ENCODE assay signal across 7 mouse cellular contexts in the genomic region with DNA sequence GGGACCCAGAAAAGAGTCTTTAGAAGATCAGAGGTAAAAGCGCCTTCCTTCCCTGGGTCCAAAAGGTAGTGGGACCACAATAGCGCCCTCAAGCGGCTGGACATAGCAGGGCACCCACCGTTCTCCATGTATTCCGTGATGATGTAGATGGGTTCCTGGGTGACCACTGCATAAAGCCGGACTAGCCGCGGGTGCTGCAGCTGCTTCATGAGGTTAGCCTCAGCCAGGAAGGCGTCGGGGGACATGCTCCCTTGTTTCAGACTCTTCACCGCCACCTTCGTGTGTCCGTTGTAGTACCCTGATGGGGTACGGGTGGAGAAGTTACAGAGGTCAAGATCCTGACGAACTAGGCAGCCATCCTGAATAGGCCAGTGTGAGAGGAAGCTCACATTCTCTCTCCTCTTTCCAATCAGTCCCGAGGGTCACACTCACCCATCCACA. TPM values are rescaled to one million over a fixed set of nuclear protein-coding genes. Genes with fewer than 3 reads are reported as not detected.
DNase-seq lines count a peak whose midpoint lies in the region; ATAC-seq and TF ChIP-seq lines count a peak whose summit lies in the region.

No protein-coding gene starts in this region.

- 0 out of 2 replicates have a peak, but pooled peaks cover 4% of the 10 kb centered on the region for H3K9me3 ChIP-seq in erythroblast, embryonic 14.5 days (ENCODE audit: control insufficient read depth, low read length)
- H3K9me3 ChIP-seq in hindbrain, postnatal 0 days (ENCODE audit: low read length): no peaks in the 10 kb centered on the region
- no peaks in the 10 kb centered on the region for H3K9me3 ChIP-seq in limb, embryonic 12.5 days
- H3K9me3 ChIP-seq in midbrain, embryonic 10.5 days (replicated peaks): no peaks in the 10 kb centered on the region

- TF ChIP-seq POLR2A in small intestine, adult 2 months (IDR thresholded peaks at IDR 0.05; ENCODE audit: low read depth, low read length): no peak

- TF ChIP-seq CTCF in hindbrain, postnatal 0 days (IDR thresholded peaks at IDR 0.05; ENCODE audit: low read depth): peak; percentile 78
- peak; percentile 47; the same call in 1 of the 2 replicates for TF ChIP-seq CTCF in small intestine, adult 2 months (IDR thresholded peaks at IDR 0.05; ENCODE audit: extremely low read depth, insufficient read length, insufficient replicate concordance, low read depth, low read length)

- peaks cover 44% of the 10 kb centered on the region for H3K4me1 ChIP-seq in erythroblast, embryonic 14.5 days (ENCODE audit: control insufficient read depth)
- 0 out of 2 replicates have a peak, but pooled peaks cover 14% of the 10 kb centered on the region for H3K4me1 ChIP-seq in hindbrain, postnatal 0 days (ENCODE audit: insufficient read depth, low read length)
- H3K4me1 ChIP-seq in limb, embryonic 12.5 days (replicated peaks): peaks cover 9% of the 10 kb centered on the region
- H3K4me1 ChIP-seq in midbrain, embryonic 10.5 days: peaks cover 30% of the 10 kb centered on the region
- peaks cover 14% of the 10 kb centered on the region for H3K4me1 ChIP-seq in small intestine, adult 2 months (ENCODE audit: control insufficient read depth, insufficient read depth, insufficient read length, low read length)

- peak; percentile 11 for DNase-seq in Muller cell, postnatal 12 days (ENCODE audit: inconsistent ontology term)
- DNase-seq in c-Kit-positive CD71-negative TER-119-negative erythroid progenitor cells, embryonic 14.5 days (ENCODE audit: low read depth): peak; percentile 59
- DNase-seq in hindbrain, postnatal 0 days (ENCODE audit: low spot score): peak; percentile 73
- peak; percentile 68 for DNase-seq in midbrain, embryonic 10.5 days (ENCODE audit: low spot score)

- peak overlapping the region; percentile 88 for H3K4me2 ChIP-seq in hindbrain, postnatal 0 days (ENCODE audit: low read depth, low read length)
- peak overlapping the region; percentile 92 for H3K4me2 ChIP-seq in limb, embryonic 12.5 days

- H3K9ac ChIP-seq in hindbrain, postnatal 0 days (replicated peaks; ENCODE audit: low read length): peak overlapping the region; percentile 58
- peak overlapping the region; percentile 64; the same call in 1 of the 2 replicates for H3K9ac ChIP-seq in limb, embryonic 12.5 days (replicated peaks)

- H3K27ac ChIP-seq in hindbrain, postnatal 0 days: peak overlapping the region; percentile 82
- H3K27ac ChIP-seq in limb, embryonic 12.5 days: no peak overlapping the region
- peak overlapping the region; percentile 34 for H3K27ac ChIP-seq in midbrain, embryonic 10.5 days (replicated peaks)
- no peak overlapping the region for H3K27ac ChIP-seq in small intestine, adult 2 months (ENCODE audit: insufficient read depth, low read depth, low read length)

- peaks cover 6% of the 10 kb centered on the region for H3K36me3 ChIP-seq in erythroblast, embryonic 14.5 days (ENCODE audit: control insufficient read depth)
- no peaks in the 10 kb centered on the region for H3K36me3 ChIP-seq in hindbrain, postnatal 0 days (ENCODE audit: insufficient read depth, low read length)
- no peaks in the 10 kb centered on the region for H3K36me3 ChIP-seq in limb, embryonic 12.5 days
- H3K36me3 ChIP-seq in midbrain, embryonic 10.5 days: no peaks in the 10 kb centered on the region
- H3K36me3 ChIP-seq in small intestine, adult 2 months (ENCODE audit: control insufficient read depth, insufficient read depth, low read length): no peaks in the 10 kb centered on the region

- WGBS in hindbrain, postnatal 0 days: 3% methylated on average over 16 of the region's 16 CpGs
- WGBS in limb, embryonic 12.5 days: 6% methylated on average over 16 of the region's 16 CpGs
- 3% methylated on average over 16 of the region's 16 CpGs for WGBS in midbrain, embryonic 10.5 days
- 6% methylated on average over 16 of the region's 16 CpGs for WGBS in small intestine, adult 2 months

- peak; percentile 46 for ATAC-seq in hindbrain, postnatal 0 days
- 0 out of 2 replicates have a peak, but pooled peaks have one; percentile 37 for ATAC-seq in limb, embryonic 12.5 days (ENCODE audit: insufficient number of reproducible peaks, insufficient read depth, low FRiP score, low TSS enrichment, low read depth)

- H3K27me3 ChIP-seq in erythroblast, embryonic 14.5 days (ENCODE audit: control insufficient read depth): peaks cover 34% of the 10 kb centered on the region
- H3K27me3 ChIP-seq in hindbrain, postnatal 0 days (ENCODE audit: insufficient read depth, low read length): no peaks in the 10 kb centered on the region
- H3K27me3 ChIP-seq in limb, embryonic 12.5 days: no peaks in the 10 kb centered on the region
- H3K27me3 ChIP-seq in midbrain, embryonic 10.5 days (ENCODE audit: low read depth, poor library complexity, severe bottlenecking): peaks cover 29% of the 10 kb centered on the region
- H3K27me3 ChIP-seq in small intestine, adult 2 months (ENCODE audit: control insufficient read depth, insufficient read depth, low read length): no peaks in the 10 kb centered on the region

- H3K4me3 ChIP-seq in erythroblast, embryonic 14.5 days (replicated peaks): peak overlapping the region; percentile 71
- H3K4me3 ChIP-seq in hindbrain, postnatal 0 days (ENCODE audit: low read length): peak overlapping the region; percentile 41
- H3K4me3 ChIP-seq in limb, embryonic 12.5 days (replicated peaks): peak overlapping the region; percentile 53
- H3K4me3 ChIP-seq in midbrain, embryonic 10.5 days: peak overlapping the region; percentile 58
- peak overlapping the region; percentile 62 for H3K4me3 ChIP-seq in small intestine, adult 2 months (ENCODE audit: low read depth, low read length)

RNA-seq across cellular contexts. Expression of gene Hdac1, which starts 12.9 kb away (rescaled TPM):
- polyA plus RNA-seq in erythroblast, embryonic 14.5 days (2012): 9.1 and 9.2 TPM in 2 replicates
- total RNA-seq in hindbrain, postnatal 0 days (2014; rRNA removed): 20.7 and 38.0 TPM in 2 replicates
- polyA plus RNA-seq in hindbrain, postnatal 0 days (2015; fragmentation: Nextera tagmentation; extraction: Ambion mirVana): 56.6 and 62.1 TPM in 2 replicates
- polyA plus RNA-seq in limb, embryonic 12.5 days (2016; fragmentation: Nextera tagmentation; extraction: Ambion mirVana): 278 and 292 TPM in 2 replicates
- polyA plus RNA-seq in midbrain, embryonic 10.5 days (2016; fragmentation: Nextera tagmentation; extraction: Ambion mirVana): 276 and 278 TPM in 2 replicates
- 13.7 and 31.1 TPM in 2 replicates for polyA plus RNA-seq in small intestine, adult 2 months (2012; rRNA removed)

RNA-seq across cellular contexts. Expression of gene Lck, which starts 18.0 kb away (rescaled TPM):
- polyA plus RNA-seq in erythroblast, embryonic 14.5 days (2012): 3.0 and 3.1 TPM in 2 replicates
- total RNA-seq in hindbrain, postnatal 0 days (2014; rRNA removed): 10.1 and 12.5 TPM in 2 replicates
- 12.2 and 13.0 TPM in 2 replicates for polyA plus RNA-seq in hindbrain, postnatal 0 days (2015; fragmentation: Nextera tagmentation; extraction: Ambion mirVana)
- polyA plus RNA-seq in limb, embryonic 12.5 days (2016; fragmentation: Nextera tagmentation; extraction: Ambion mirVana): 12.4 and 17.0 TPM in 2 replicates
- polyA plus RNA-seq in midbrain, embryonic 10.5 days (2016; fragmentation: Nextera tagmentation; extraction: Ambion mirVana): 4.7 and 7.2 TPM in 2 replicates
- polyA plus RNA-seq in small intestine, adult 2 months (2012; rRNA removed): 8.3 and 15.0 TPM in 2 replicates

RNA-seq across cellular contexts. Expression of gene Fam167b, which starts 22.9 kb away (rescaled TPM):
- 0.15 TPM in 1 of 2 replicates, not detected in the other for polyA plus RNA-seq in erythroblast, embryonic 14.5 days (2012)
- total RNA-seq in hindbrain, postnatal 0 days (2014; rRNA removed): not detected in 2 replicates
- 0.33 and 0.48 TPM in 2 replicates for polyA plus RNA-seq in hindbrain, postnatal 0 days (2015; fragmentation: Nextera tagmentation; extraction: Ambion mirVana)
- 3.4 and 4.1 TPM in 2 replicates for polyA plus RNA-seq in limb, embryonic 12.5 days (2016; fragmentation: Nextera tagmentation; extraction: Ambion mirVana)
- 0.50 and 1.5 TPM in 2 replicates for polyA plus RNA-seq in midbrain, embryonic 10.5 days (2016; fragmentation: Nextera tagmentation; extraction: Ambion mirVana)
- 0.65 and 1.3 TPM in 2 replicates for polyA plus RNA-seq in small intestine, adult 2 months (2012; rRNA removed)

RNA-seq across cellular contexts. Expression of gene Marcksl1, which starts 42.1 kb away (rescaled TPM):
- 1.2 and 1.4 TPM in 2 replicates for polyA plus RNA-seq in erythroblast, embryonic 14.5 days (2012)
- total RNA-seq in hindbrain, postnatal 0 days (2014; rRNA removed): 1,438 and 1,538 TPM in 2 replicates
- 1,583 and 1,620 TPM in 2 replicates for polyA plus RNA-seq in hindbrain, postnatal 0 days (2015; fragmentation: Nextera tagmentation; extraction: Ambion mirVana)
- 1,451 and 1,538 TPM in 2 replicates for polyA plus RNA-seq in limb, embryonic 12.5 days (2016; fragmentation: Nextera tagmentation; extraction: Ambion mirVana)
- polyA plus RNA-seq in midbrain, embryonic 10.5 days (2016; fragmentation: Nextera tagmentation; extraction: Ambion mirVana): 1,603 and 1,647 TPM in 2 replicates
- 7.7 and 37.3 TPM in 2 replicates for polyA plus RNA-seq in small intestine, adult 2 months (2012; rRNA removed)

RNA-seq across cellular contexts. Expression of gene Eif3i, which starts 45.0 kb away (rescaled TPM):
- polyA plus RNA-seq in erythroblast, embryonic 14.5 days (2012): 14.4 and 16.7 TPM in 2 replicates
- total RNA-seq in hindbrain, postnatal 0 days (2014; rRNA removed): 364 and 401 TPM in 2 replicates
- polyA plus RNA-seq in hindbrain, postnatal 0 days (2015; fragmentation: Nextera tagmentation; extraction: Ambion mirVana): 231 and 233 TPM in 2 replicates
- polyA plus RNA-seq in limb, embryonic 12.5 days (2016; fragmentation: Nextera tagmentation; extraction: Ambion mirVana): 259 and 264 TPM in 2 replicates
- polyA plus RNA-seq in midbrain, embryonic 10.5 days (2016; fragmentation: Nextera tagmentation; extraction: Ambion mirVana): 261 and 293 TPM in 2 replicates
- polyA plus RNA-seq in small intestine, adult 2 months (2012; rRNA removed): 171 and 202 TPM in 2 replicates

Comparison
In these comparisons a context has a peak if more than half of its experiments do, and no peak if none do; other contexts are left out.
1. DNase-seq: peak in every context shown above with its lines; median percentile 73 in hindbrain, postnatal 0 days; 68 in midbrain, embryonic 10.5 days; 59 in c-Kit-positive CD71-negative TER-119-negative erythroid progenitor cells, embryonic 14.5 days; 11 in Muller cell, postnatal 12 days.
2. H3K27ac ChIP-seq: peak in hindbrain, postnatal 0 days (single experiment) and midbrain, embryonic 10.5 days (single experiment); none in limb, embryonic 12.5 days (single experiment) and small intestine, adult 2 months (single experiment).
3. Peak in every context shown above with its lines, with median percentiles within 50 percentile points of each other: H3K4me3 ChIP-seq.